Mouse (Mus musculus): ENCODE measurements at regions not wholly inside any gene's neighbourhood (a gene's known extent, or its start where the extent isn't known, plus 50 kb on each side); places are given as distances from the start of the nearest gene placed in this dataset.
"Not testable (repeated sequence)": the region's sequence is repeated elsewhere in the genome, so short reads cannot be mapped to it uniquely, and the experiment has no call there.

DNA sequence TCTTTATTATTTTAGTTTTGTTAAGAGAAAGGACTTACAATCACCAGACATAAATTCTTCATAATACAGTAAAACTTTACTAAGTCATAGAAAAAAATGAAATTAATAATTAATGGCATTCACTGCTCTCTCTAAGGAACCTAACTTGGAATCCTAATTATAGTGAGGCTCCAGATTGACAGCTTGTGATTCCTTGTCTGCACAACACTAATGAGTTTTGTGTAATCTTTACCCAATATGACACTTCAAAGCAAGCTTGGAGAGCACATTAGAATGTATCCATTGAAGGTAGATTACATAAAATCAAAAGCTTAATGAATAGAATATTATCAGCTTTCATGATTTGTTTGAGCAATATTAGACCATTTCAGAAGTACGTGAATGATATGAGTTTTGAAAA, 1914.7 kb downstream of the Efna5 start:
- no peak for DNase-seq (ENCODE audit: low read depth, low spot score)

DNA sequence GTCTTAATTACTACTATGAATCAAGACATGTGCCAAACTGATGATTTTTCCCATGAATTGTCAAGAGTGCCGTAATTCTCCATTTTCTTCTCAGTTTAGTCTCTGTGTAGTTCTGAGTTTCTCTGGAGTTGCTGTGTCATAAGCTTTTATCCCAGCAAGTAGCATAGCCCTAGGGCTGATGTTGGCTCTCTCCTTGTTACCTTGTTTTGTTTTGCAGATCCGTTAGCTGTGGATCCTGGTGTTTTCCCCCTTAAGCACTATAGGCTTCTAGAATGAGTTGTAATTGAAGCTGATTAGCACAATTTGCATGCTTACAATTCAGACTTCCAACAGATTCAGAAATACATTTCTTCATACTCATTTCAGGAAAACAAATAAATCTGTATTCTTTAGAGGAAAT, 1915.5 kb downstream of the Efna5 start:
- DNase-seq (ENCODE audit: low read depth, low spot score): no peak

- DNase-seq (ENCODE audit: low read depth, low spot score): peak; percentile 18
These were observed 1929.7 kb downstream of the Efna5 start for GRCm38 (mm10) chr17:60951464-60951863.

DNA sequence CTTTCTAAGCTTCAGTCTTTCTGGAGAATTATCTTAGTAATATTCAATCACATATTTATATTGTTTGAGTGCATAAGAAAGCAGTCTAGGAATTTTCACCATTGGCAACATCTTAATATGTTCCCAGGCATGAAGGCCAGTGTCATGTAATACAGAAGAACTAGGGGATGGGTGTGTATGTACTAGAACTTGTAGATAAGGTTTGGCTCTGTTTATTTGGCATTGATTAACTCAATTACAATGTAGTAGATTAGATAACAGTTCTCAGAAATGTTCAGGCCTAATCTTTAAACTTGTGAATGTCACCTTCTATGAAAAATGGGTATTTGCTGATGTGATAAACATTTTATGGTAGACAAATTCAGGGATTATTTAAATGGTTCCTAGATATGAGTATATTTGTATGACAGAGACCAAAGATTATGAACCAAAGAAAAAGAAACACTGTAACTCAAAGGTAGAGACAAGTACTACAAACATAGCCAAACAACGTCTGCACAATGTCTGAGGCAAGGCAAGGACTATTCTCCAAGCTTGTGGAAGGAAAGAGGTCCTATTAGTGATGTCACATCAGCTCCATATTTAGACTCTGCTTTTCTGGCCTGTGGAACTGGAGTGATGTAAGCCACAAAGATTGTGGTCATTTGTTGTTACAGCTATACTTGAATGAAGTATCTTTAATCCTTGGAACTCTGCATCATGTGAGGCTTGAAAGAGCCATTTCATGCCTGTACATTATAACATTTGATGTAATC, 1924.8 kb upstream of the Nudt12 start:
- DNase-seq (ENCODE audit: low read depth, low spot score): no peak

DNA sequence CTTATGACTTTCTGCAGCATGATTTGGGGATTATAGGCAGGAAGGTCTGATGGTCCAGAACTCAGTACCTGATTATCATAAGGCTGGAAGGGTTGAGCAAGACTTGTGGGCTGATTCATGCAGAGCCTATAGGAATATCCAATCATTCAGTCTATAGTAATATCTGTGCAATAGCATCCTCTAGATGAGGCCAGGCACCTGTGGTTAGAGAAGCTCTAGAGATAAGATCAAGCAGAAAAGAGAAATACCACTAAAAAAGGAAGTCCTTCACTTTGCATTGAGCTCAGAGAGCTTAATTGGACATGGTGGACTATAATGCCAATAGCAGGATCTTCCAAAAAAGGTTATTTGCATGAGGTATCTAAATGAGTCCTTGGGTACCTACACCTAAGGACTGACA, 1921.1 kb upstream of the Nudt12 start:
- DNase-seq (ENCODE audit: low read depth, low spot score): no peak

- no peak for DNase-seq (ENCODE audit: low read depth, low spot score)
These were observed 1912.7 kb upstream of the Nudt12 start for GRCm38 (mm10) chr17:60925822-60926383.

GRCm38 (mm10) chr17:60882721-60883120, 1869.5 kb upstream of the Nudt12 start:
- DNase-seq (ENCODE audit: low read depth, low spot score): not testable (repeated sequence)

DNA sequence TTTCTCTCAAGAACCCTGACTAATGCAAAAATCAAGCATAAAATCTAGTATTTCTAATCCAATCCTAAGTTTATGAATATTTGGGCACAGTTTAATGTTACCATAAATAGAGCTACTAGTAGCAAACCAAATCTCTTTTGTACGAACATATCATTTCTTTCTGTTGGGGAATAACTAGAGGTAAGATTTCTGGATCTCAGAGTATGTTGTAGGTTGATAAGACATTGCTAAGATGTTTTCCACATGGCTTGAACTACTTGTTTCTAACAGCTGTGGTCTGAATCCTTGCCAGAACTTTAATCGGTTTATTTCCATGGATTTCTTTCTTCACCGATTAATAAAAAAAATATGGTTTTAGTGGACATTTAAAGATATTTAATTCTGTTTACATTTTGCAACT, 1844.3 kb upstream of the Nudt12 start:
- no peak for DNase-seq (ENCODE audit: low read depth, low spot score)

- DNase-seq (ENCODE audit: low read depth, low spot score): no peak
These were observed 1841.5 kb upstream of the Nudt12 start for GRCm38 (mm10) chr17:60854659-60855058.

DNA sequence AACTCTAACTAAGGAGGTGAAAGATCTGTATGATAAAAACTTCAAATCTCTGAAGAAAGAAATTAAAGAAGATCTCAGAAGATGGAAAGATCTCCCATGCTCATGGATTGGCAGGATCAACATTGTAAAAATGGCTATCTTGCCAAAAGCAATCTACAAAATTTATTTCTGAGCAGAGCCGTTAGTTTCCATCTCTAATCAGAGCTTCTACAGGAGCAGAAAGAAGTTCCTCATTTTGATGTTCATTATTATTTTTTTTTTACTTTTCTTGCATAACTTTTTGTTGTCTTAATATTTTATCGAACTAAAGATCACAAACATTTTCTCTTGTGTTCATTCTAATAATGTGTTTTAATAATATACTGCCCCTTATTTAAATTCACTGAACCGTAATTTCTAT, 1825.6 kb upstream of the Nudt12 start:
- DNase-seq (ENCODE audit: low read depth, low spot score): not testable (repeated sequence)

DNA sequence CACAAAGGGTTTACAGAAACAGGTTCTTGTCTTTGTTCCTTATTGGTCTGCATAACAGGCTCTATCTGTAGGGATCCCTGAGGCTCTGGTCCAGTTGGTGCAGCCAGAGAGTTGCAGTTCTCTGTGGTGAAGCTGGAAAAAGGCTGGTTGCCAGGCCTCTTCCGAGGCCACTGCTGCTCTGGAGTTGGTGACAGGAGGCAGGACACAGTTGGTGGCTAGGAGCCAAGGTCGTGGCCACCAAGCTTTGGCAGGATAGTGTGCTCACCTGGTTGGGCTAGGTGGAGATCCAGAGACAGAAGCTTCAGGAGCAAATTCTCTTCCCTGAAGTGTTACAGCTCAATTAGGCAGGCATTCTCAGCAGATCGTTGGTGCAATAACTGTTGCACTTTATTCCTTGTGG, 1819.4 kb upstream of the Nudt12 start:
- DNase-seq (ENCODE audit: low read depth, low spot score): no peak

DNA sequence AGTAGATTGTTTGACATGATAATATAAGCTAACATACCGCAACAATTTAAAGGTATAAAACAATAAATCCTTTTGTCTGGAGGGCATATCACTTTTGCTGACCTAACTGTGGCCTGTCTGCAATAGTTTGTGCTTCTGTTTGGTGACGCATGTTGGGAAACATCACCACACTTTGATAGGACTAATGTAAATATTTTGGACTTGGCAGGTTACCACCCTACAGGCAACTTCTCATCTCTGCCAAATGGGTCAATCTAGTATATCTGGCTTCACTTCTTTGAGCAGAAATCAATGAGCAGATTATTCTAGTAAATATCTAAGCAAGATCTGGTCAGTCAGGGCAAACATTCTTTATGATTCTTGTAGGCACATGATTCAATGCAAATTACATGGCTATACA, 1817.3 kb upstream of the Nudt12 start:
- DNase-seq (ENCODE audit: low read depth, low spot score): no peak

GRCm38 (mm10) chr17:60804715-60805449, 1791.7 kb upstream of the Nudt12 start:
- DNase-seq (ENCODE audit: low read depth, low spot score): no peak

GRCm38 (mm10) chr17:60762270-60762669, 1749.1 kb upstream of the Nudt12 start:
- DNase-seq (ENCODE audit: low read depth, low spot score): no peak

DNA sequence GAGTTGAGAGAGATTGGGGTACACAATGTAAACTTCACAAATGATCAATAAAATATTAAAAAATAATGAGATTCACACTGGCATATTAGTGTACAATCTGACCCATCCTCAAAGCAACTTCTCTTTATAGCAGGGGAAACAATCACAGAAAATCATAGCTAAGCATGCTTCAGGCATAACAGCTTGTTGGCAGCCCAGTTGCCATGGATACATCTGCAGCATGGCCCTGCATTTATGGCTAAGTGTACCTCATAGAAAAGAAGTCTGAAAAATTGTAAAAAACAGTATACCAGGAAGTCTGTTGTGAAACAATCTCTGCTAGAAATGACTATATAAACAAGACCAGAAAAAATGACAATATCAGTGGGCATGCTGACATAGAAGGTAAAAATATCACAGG, 1747.9 kb upstream of the Nudt12 start:
- no peak for DNase-seq (ENCODE audit: low read depth, low spot score)

DNA sequence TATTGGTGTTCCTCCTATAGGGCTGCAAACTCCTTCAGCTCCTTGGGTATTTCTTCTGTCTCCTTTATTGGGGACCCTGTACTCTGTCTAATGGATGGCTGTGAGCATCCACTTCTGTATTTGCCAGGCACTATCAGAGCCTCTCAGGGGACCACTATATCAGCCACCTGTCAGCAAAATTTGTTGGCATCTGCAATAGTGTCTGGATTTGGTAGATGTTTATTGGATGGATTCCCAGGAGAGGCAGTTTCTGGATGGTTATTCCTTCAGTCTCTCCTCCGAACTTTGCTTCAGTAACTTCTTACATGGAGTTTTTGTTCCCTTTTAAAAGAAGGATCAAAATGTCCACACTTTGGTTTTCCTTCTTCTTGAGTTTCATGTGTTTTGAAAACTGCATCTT, 1729.7 kb upstream of the Nudt12 start:
- no peak for DNase-seq (ENCODE audit: low read depth, low spot score)

DNA sequence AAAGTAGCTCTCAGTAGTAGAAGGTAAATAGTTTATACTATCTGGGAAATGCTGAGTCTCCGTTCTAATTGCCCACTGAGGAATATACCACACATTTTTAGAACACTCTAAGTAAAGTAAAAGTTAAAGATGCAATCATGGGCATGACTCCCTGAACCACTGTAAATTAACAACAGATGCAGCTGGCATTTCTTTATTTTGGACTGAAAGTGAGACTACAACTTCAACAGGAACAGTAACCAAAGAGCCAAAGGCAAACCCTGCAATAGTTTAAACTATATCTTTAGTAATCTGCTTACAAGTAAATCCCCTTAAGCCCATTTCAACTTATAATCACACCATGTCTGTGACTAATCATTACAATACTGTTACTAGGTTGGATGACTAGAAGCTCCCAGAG, 1725.0 kb upstream of the Nudt12 start:
- DNase-seq (ENCODE audit: low read depth, low spot score): no peak

DNA sequence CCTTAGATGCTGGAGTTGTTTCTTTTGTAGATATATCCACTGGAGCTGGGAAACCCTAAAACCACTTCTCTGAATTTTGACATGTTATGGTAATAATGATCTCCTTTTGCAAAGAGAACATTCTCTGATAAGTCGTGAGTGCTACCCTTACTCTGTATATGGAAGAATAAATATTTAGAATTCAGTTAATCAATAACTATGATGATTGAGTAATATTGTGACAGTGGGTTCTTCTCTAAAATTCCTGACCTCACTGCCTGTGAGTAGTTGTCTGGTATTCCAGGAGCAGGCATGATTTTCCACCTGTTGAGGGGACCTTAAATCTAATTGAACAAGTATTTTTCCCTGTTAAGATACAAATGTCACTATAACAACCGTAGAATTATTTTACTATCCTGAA, 1707.0 kb upstream of the Nudt12 start:
- DNase-seq (ENCODE audit: low read depth, low spot score): no peak

GRCm38 (mm10) chr17:60717931-60718621, 1704.9 kb upstream of the Nudt12 start:
- no peak for DNase-seq (ENCODE audit: low read depth, low spot score)

GRCm38 (mm10) chr17:60717494-60717893, 1704.3 kb upstream of the Nudt12 start:
- no peak for DNase-seq (ENCODE audit: low read depth, low spot score)

Data from A20 (cell line).